ENCODE assay signal across 9 mouse cellular contexts in genomic region chr2:156726878-156727277, GRCm38 (mm10). TPM values are rescaled to one million over a fixed set of nuclear protein-coding genes. Genes with fewer than 3 reads are reported as not detected.
DNase-seq lines count a peak whose midpoint lies in the region; ATAC-seq and TF ChIP-seq lines count a peak whose summit lies in the region.
"Had no signal": no experiment of that assay in that cellular context is flagged by ENCODE, and none has a peak within 500 bp of the region (broad histone marks: within the 10 kb centered on the region; RNA-seq: fewer than 3 reads in every experiment).

No protein-coding gene starts in this region.

- peak overlapping the region; percentile 63 for H3K27ac ChIP-seq in heart, embryonic 15.5 days

- H3K36me3 ChIP-seq in heart, embryonic 15.5 days, result no peaks in the 10 kb centered on the region
- peaks cover 4% of the 10 kb centered on the region for H3K36me3 ChIP-seq in myocyte (ENCODE audit: control insufficient read depth, insufficient read depth)

- H3K9me3 ChIP-seq in heart, embryonic 15.5 days (replicated peaks), result no peaks in the 10 kb centered on the region

- no peak overlapping the region for H3ac ChIP-seq in myocyte (ENCODE audit: control insufficient read depth, insufficient read length)

- DNase-seq in layer of hippocampus, adult 9-11 months, result peak; percentile 63
- no peak for DNase-seq in layer of hippocampus, adult 9-10 months (ENCODE audit: low spot score)
- peak; percentile 70 to 76 for DNase-seq in cerebellum, postnatal 10 days
- DNase-seq in urinary bladder, adult 2 months (ENCODE audit: low spot score), result no peak
- DNase-seq in T-cell, adult 2 months (ENCODE audit: low spot score), result no peak
- DNase-seq in spleen, postnatal 10 days (ENCODE audit: low spot score in 2 of 2), result no peak
- DNase-seq: spleen, adult 18-20 months had no signal

- no peak for ATAC-seq in heart, embryonic 15.5 days (replicated peaks; ENCODE audit: insufficient number of reproducible peaks, insufficient read depth, low FRiP score, low read depth)

- peaks cover 97% of the 10 kb centered on the region for H3K79me2 ChIP-seq in myocyte (ENCODE audit: control insufficient read depth, insufficient read depth)

- no peak overlapping the region; the same call in 1 of the 2 replicates for H3K9ac ChIP-seq in heart, embryonic 15.5 days

- no peak overlapping the region for H3K4me3 ChIP-seq in heart, embryonic 15.5 days
- peak overlapping the region; percentile 10 for H3K4me3 ChIP-seq in myocyte

- 12% methylated on average over 3 of the region's 3 CpGs for WGBS in heart, embryonic 15.5 days

- peak overlapping the region; percentile 21; the same call in 1 of the 2 replicates for H3K4me2 ChIP-seq in heart, embryonic 15.5 days
- H3K4me2 ChIP-seq in myocyte (ENCODE audit: low read depth), result peak overlapping the region; percentile 86

- H3K27me3 ChIP-seq in heart, embryonic 15.5 days, result no peaks in the 10 kb centered on the region
- no peaks in the 10 kb centered on the region for H3K27me3 ChIP-seq in myocyte (ENCODE audit: control insufficient read depth, insufficient read depth, insufficient read length)

- H3K4me1 ChIP-seq in heart, embryonic 15.5 days (replicated peaks), result peaks cover 76% of the 10 kb centered on the region

- TF ChIP-seq POLR2A in myocyte (IDR thresholded peaks at IDR 0.05; ENCODE audit: insufficient read length, low read depth), result no peak

TF ChIP-seq in myocyte, 11 proteins besides CTCF, POLR2A, EP300 and RAD21:
- TF ChIP-seq MYOD1 (IDR thresholded peaks at IDR 0.05; ENCODE audit: control insufficient read depth in 1 of 3, insufficient read length in 2 of 3, low read depth in 2 of 3) (peak in 2 of 3 experiments; percentile 45 to 82), USF1 (IDR thresholded peaks at IDR 0.05; ENCODE audit: low read depth) (no peak), POLR2AphosphoS2 (IDR thresholded peaks at IDR 0.05; ENCODE audit: insufficient read length, low read depth) (peak; percentile 30), TCF3 (IDR thresholded peaks at IDR 0.05; ENCODE audit: insufficient read length, low read depth) (no peak), MYOG (IDR thresholded peaks at IDR 0.05; ENCODE audit: control insufficient read depth in 1 of 3, insufficient read depth in 1 of 3, insufficient read length in 2 of 3, low read depth in 2 of 3) (peak; percentile 13 to 86 (median 45))

RNA-seq across cellular contexts. Expression of gene Myl9, which starts 48.3 kb away (rescaled TPM):
- 1,553 and 1,598 TPM in 2 replicates for polyA plus RNA-seq in heart, embryonic 15.5 days (2015; fragmentation: Nextera tagmentation; extraction: Ambion mirVana)
- polyA plus RNA-seq in myocyte (2012; fragmentation: generic; extraction: Trizol), result 442 TPM
- 4,146 and 6,672 TPM in 2 replicates for polyA plus RNA-seq in urinary bladder, adult 2 months (2012; rRNA removed)

Comparison
In these comparisons a context has a peak if more than half of its experiments do, and no peak if none do; other contexts are left out.
1. DNase-seq: peak in layer of hippocampus, adult 9-11 months (single experiment) and cerebellum, postnatal 10 days (2 of 2); none in layer of hippocampus, adult 9-10 months (single experiment), urinary bladder, adult 2 months (single experiment), T-cell, adult 2 months (single experiment) and spleen, postnatal 10 days (0 of 2).